Comparison of ENCODE assay signal across 18 mouse cellular contexts in genomic region chr9:88484531-88484930, GRCm38 (mm10). TPM values are rescaled to one million over a fixed set of nuclear protein-coding genes. Genes with fewer than 3 reads are reported as not detected.
A peak's percentile ranks its signal among the peaks of the same experiment; 100 is the strongest.
DNase-seq lines count a peak whose midpoint lies in the region; ATAC-seq and TF ChIP-seq lines count a peak whose summit lies in the region.
"Had no signal": no experiment of that assay in that cellular context is flagged by ENCODE, and none has a peak within 500 bp of the region (broad histone marks: within the 10 kb centered on the region; RNA-seq: fewer than 3 reads in every experiment).

No protein-coding gene starts in this region.

- no peak for ATAC-seq in kidney, embryonic 14.5 days (ENCODE audit: low FRiP score, low TSS enrichment)
- ATAC-seq: inflammation-experienced regulatory T-cells, adult 6 months; midbrain, embryonic 16.5 days had no signal

- H3K9me3 ChIP-seq in kidney, embryonic 14.5 days (ENCODE audit: control insufficient read depth, low read length) = no peaks in the 10 kb centered on the region
- H3K9me3 ChIP-seq: limb, embryonic 10.5 days; stomach, embryonic 15.5 days had no signal

- 0 out of 2 replicates have a peak overlapping the region, but pooled peaks have one; percentile 16 for H3K27ac ChIP-seq in embryonic fibroblast, embryonic 13.5 days (ENCODE audit: insufficient read depth, low read length)
- H3K27ac ChIP-seq in kidney, embryonic 14.5 days (ENCODE audit: low read depth, low read length) = no peak overlapping the region
- no peak overlapping the region for H3K27ac ChIP-seq in layer of hippocampus, adult 2 months
- H3K27ac ChIP-seq: limb, embryonic 10.5 days; liver, embryonic 14.5 days; stomach, embryonic 15.5 days had no signal

- H3K9ac ChIP-seq in kidney, embryonic 14.5 days (ENCODE audit: low read depth, low read length) = no peak overlapping the region
- H3K9ac ChIP-seq: liver, embryonic 14.5 days; stomach, embryonic 15.5 days had no signal

- no peak for TF ChIP-seq POLR2A in embryonic fibroblast, embryonic 13.5 days (IDR thresholded peaks at IDR 0.05; ENCODE audit: low read depth, low read length)

- H3K4me2 ChIP-seq in kidney, embryonic 14.5 days (replicated peaks; ENCODE audit: low read depth, low read length) = no peak overlapping the region
- H3K4me2 ChIP-seq: stomach, embryonic 15.5 days had no signal

- 53% methylated on average over 6 of the region's 6 CpGs for WGBS in kidney, embryonic 14.5 days

- no peak overlapping the region for H3K4me3 ChIP-seq in embryonic fibroblast, embryonic 13.5 days (ENCODE audit: insufficient read depth, low read length)
- no peak overlapping the region for H3K4me3 ChIP-seq in kidney, embryonic 14.5 days (ENCODE audit: low read length)
- no peak overlapping the region for H3K4me3 ChIP-seq in layer of hippocampus, adult 2 months
- H3K4me3 ChIP-seq: limb, embryonic 10.5 days; stomach, embryonic 15.5 days had no signal

- TF ChIP-seq CTCF in embryonic fibroblast, embryonic 13.5 days (IDR thresholded peaks at IDR 0.05; ENCODE audit: borderline replicate concordance, insufficient read depth, low read length) = no peak
- no peak for TF ChIP-seq CTCF in layer of hippocampus, adult 2 months (conservative IDR thresholded peaks at IDR 0.05)

- peaks cover 2% of the 10 kb centered on the region; the same call in 1 of the 2 replicates for H3K36me3 ChIP-seq in kidney, embryonic 14.5 days (ENCODE audit: control insufficient read depth, insufficient read depth, low read length)
- H3K36me3 ChIP-seq: stomach, embryonic 15.5 days had no signal

- peaks cover 5% of the 10 kb centered on the region; the same call in 1 of the 2 replicates for H3K4me1 ChIP-seq in embryonic fibroblast, embryonic 13.5 days (ENCODE audit: control insufficient read depth, insufficient read depth, low read length)
- H3K4me1 ChIP-seq in kidney, embryonic 14.5 days (ENCODE audit: control insufficient read depth, insufficient read depth, low read length) = peaks cover 11% of the 10 kb centered on the region

- H3K27me3 ChIP-seq in kidney, embryonic 14.5 days (ENCODE audit: control insufficient read depth, insufficient read depth, low read length) = no peaks in the 10 kb centered on the region
- H3K27me3 ChIP-seq: stomach, embryonic 15.5 days had no signal

- peak; percentile 26 for DNase-seq in cerebellum, adult 9-11 months
- DNase-seq in cerebellum, adult 18-20 months = no peak
- peak; percentile 7 for DNase-seq in ovary, postnatal 36 days (ENCODE audit: low spot score)
- DNase-seq in ovary, postnatal 10 days (ENCODE audit: low spot score) = no peak
- DNase-seq in kidney, adult 9 months = no peak
- DNase-seq in layer of hippocampus, adult 2 months (ENCODE audit: low spot score in 2 of 2) = no peak
- DNase-seq: cerebellum, adult 11 months; kidney, postnatal 14 days; lung, postnatal 36 days had no signal

RNA-seq across cellular contexts. Expression of gene Syncrip, which starts 2.2 kb away (rescaled TPM):
- polyA plus RNA-seq in embryonic fibroblast, embryonic 13.5 days (2011; ENCODE audit: insufficient read length, low read depth, missing spikeins) = 240 and 252 TPM in 2 replicates
- 88.9 and 153 TPM in 2 replicates for polyA plus RNA-seq in kidney, embryonic 14.5 days (2014; fragmentation: Nextera tagmentation; extraction: Ambion mirVana)
- 10 to 100 TPM; 62.7 to 64.7 TPM for total RNA-seq in layer of hippocampus, adult 2 months (2021)

RNA-seq across cellular contexts. Expression of gene Gm20537, which starts 28.1 kb away (rescaled TPM):
- polyA plus RNA-seq in embryonic fibroblast, embryonic 13.5 days (2011; ENCODE audit: insufficient read length, low read depth, missing spikeins) = 12.3 and 19.7 TPM in 2 replicates
- 0.87 and 1.3 TPM in 2 replicates for polyA plus RNA-seq in kidney, embryonic 14.5 days (2014; fragmentation: Nextera tagmentation; extraction: Ambion mirVana)
- not detected for total RNA-seq in layer of hippocampus, adult 2 months (2021)
- total RNA-seq: layer of hippocampus, postnatal 25 days; neutrophil, adult 5-6 weeks had no signal

RNA-seq across cellular contexts. Expression of gene Snx14, which starts 45.8 kb away (rescaled TPM):
- 33.9 and 34.3 TPM in 2 replicates for polyA plus RNA-seq in embryonic fibroblast, embryonic 13.5 days (2011; ENCODE audit: insufficient read length, low read depth, missing spikeins)
- polyA plus RNA-seq in kidney, embryonic 14.5 days (2014; fragmentation: Nextera tagmentation; extraction: Ambion mirVana) = 17.3 and 28.0 TPM in 2 replicates
- total RNA-seq in layer of hippocampus, adult 2 months (2021) = 10 to 100 TPM; 47.9 to 48.3 TPM

Comparison
In these comparisons a context has a peak if more than half of its experiments do, and no peak if none do; other contexts are left out.
1. DNase-seq: peak in cerebellum, adult 9-11 months (single experiment) and ovary, postnatal 36 days (single experiment); none in cerebellum, adult 18-20 months (0 of 2), ovary, postnatal 10 days (single experiment), kidney, adult 9 months (single experiment) and layer of hippocampus, adult 2 months (0 of 2).